Mouse (Mus musculus) yolk sac, embryonic 10.5 days (tissue): ENCODE results near the gene Hdac5.

Experiments
- DNase-seq: peaks from one replicate; pipeline ENCODE4 v3.0.0-alpha.2; 2017; ENCODE audit warnings: low spot score

The Hdac5 gene

GRCm38 (mm10) chr11:102236022-102236421 lies 6.1 kb upstream of the Hdac5 start:
- DNase-seq = no peak

DNA sequence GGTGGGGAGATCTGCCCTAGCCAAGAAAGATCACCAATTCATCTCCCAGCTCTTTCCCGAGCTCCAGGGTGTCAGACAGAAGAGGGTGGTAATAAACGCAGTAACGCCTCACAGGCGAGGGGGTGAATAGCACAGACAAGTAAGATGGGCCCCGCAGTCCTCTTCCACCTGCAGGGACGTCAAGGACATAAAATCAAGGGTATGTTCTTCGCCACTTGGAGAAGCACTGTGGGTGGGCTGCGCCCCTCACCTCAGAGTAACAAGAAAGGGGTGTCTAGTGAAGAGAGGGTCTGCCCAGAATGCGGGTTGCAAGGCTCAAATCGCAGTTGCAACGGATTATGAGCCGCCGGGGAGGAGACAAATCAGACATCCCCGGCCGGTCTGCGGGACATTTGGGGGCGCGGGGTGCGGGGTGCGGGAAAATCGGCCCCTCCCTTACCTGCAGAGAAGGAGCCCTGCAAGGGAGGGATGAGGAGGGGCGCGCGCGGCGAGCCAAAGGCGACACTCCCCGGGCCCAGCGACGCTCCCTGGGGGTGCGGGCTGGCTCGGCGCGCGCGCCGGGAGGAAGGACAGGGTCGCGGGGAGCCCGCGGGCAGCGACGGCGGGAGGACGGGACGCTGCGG lies 524 bp downstream of the Hdac5 start:
- DNase-seq = no peak

GRCm38 (mm10) chr11:102228646-102229268 lies 1.2 kb downstream of the Hdac5 start:
- DNase-seq = no peak

GRCm38 (mm10) chr11:102228191-102228545 lies 1.8 kb downstream of the Hdac5 start:
- DNase-seq = no peak

- DNase-seq = no peak
Measured at GRCm38 (mm10) chr11:102227270-102228190, 2.4 kb downstream of the Hdac5 start.

GRCm38 (mm10) chr11:102226067-102226978 lies 3.6 kb downstream of the Hdac5 start:
- DNase-seq = no peak

GRCm38 (mm10) chr11:102225221-102225620 lies 4.7 kb downstream of the Hdac5 start:
- DNase-seq = no peak

DNA sequence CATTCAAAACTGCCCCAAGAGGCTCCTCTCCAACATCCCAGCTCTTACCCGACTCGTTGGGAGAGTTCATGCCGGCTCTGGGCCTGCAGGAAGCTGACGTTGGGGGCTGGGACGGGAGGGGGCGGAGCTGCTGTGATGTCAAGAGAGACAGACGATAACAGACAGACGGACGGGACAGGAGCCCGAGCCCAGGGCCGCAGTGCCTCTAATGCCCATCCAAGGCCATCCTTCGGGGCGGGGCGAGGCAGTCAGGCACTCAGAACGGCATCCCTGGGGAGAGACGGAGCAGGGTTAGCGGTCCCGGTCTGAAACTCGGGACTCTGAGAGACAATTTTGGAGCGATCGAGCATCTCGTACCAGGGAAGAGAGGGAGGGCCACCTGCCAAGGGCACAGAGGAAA lies 5.3 kb downstream of the Hdac5 start:
- no peak for DNase-seq

GRCm38 (mm10) chr11:102223166-102223565 lies 6.8 kb downstream of the Hdac5 start:
- DNase-seq = peak; percentile 62

DNA sequence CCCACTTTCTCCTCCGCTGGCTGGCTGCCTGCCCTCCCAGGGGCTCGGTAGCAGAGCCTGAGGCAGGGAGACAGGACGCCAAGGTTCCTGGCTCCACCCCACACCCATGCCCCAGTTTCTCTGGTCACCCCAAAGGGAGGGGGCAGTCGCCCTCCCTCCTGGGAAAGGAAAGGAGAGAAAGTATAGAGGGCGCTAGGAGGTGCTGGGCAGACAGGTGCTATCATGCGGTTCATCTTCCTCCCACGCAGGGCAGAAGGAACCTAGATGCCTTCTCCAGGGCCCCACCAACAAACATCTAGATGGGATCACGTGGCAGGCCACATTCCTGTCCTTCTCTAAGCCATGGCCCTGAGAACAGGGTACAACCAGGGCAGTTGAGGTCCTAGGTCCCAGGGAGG lies 8.0 kb downstream of the Hdac5 start:
- no peak for DNase-seq

GRCm38 (mm10) chr11:102221243-102221953 lies 8.6 kb downstream of the Hdac5 start:
- no peak for DNase-seq

DNA sequence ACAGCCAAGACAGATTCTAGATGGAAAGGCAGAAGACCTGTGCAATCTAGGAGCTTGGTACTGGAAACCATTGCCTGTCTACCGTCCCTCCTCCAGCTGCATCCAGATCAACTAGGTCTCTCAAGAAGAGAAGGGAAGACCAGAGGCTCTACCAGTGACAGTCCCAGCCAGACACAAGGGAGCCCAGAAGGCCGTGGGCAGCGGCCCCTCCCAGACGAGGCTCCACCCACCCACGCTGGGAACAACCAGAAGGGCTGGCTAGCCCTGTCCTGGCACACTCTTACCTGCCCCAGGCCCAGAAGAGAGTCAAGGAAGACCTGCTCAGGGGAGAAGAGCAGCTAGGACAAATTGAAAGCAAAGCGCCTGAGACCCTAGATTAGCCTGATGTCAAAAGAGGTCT lies 9.5 kb downstream of the Hdac5 start:
- no peak for DNase-seq

- DNase-seq = no peak
Measured at GRCm38 (mm10) chr11:102219994-102220346, 10.0 kb downstream of the Hdac5 start.

DNA sequence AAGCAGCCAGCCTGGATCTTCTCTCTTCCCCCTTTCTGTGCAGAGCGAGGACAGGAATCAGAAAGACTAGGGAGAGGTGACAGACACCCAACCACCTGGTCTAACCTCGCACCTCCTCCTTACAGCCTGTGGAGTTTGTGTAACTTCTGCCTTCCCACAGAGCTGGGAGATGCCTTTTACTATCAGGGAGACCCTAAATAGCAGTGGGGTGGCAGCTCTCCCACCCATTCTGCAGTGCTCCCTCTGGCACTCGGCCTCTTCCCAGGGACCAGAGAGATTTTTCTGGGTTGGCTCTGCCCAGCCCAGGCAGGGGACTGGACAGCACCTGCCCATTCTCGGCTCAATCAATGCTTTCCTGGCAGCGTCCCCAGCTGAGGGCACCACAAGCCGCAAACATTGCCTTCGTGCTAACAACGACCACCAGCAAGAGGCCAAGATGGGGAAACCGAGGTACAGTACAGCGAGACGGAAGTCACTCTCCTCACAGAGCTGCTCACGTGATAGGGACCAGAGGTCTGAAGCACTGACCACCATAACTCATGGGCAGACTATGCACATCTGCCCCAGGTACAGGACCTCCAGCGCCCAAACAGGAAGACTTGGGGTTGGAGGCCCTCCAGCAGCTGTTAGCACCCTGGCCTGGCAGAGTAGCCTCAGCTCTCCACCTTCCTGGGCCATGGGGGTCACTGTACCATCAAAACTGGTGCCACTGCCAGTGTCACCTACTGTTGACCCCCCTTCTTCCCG lies 10.5 kb downstream of the Hdac5 start:
- no peak for DNase-seq

- DNase-seq = peak; percentile 92
Measured at GRCm38 (mm10) chr11:102218783-102219182, 11.2 kb downstream of the Hdac5 start.

- DNase-seq = no peak
Measured at GRCm38 (mm10) chr11:102217876-102218430, 12.0 kb downstream of the Hdac5 start.

- no peak for DNase-seq
Measured at GRCm38 (mm10) chr11:102217396-102217795, 12.6 kb downstream of the Hdac5 start.

GRCm38 (mm10) chr11:102216886-102217240 lies 13.1 kb downstream of the Hdac5 start:
- DNase-seq = no peak

DNA sequence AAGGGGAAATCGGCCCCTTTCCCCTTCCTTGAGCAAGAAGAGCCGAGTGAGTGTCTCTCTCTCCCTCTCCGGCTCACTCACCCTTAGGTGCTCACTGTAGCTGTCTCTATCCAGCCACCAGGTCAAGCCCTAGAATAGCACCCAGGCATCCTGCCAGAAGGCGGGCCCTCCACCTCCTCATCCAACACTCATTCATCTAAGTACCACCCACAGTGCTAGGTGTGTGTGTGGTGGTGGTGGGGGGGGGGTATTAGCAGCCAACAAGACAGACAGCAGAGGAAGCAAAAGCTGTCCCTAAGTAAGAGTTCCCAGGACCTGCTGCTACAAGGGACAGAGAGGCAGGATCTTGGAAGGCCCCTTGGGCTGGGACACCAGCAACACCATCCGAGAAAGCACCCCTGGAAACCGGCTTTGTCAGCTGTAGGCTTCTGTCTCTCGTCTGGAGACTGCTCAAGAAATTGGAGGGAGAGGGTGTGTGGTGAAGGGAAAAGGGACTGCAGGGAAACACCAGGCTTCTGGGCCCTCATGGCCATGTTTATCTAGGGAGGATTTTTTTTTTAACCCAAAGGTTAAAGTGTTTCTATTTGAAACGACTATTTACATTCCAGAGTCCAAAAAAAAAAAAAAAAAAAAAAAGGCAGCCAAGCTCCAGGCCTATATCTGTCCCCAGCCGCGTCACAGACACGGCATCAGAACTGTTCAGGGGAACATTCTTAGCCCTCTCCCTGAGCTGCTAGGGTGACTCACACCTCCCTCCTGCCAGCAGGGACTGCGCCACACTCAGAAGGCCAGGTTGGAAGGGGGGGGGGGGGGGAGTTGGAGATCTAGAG lies 13.7 kb downstream of the Hdac5 start:
- peak; percentile 69 for DNase-seq

DNA sequence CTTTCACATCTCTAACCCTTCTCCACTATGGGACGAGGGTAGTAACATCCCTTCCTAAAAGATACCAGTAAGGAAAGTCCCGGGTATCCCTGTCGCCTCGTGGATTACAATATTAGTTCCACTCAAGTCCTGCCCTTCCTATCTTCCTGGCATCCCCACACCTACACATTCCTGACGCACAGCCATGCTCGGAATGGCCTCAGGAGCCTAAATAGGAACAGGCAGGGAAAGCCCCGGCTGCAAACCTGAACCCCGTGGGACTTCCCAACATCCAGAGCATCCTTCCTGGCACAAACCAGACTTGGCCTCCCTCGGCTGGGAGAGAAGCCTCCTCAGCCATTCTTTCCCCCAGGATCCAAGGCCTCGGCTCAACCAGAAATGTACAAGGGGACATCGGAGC lies 14.5 kb downstream of the Hdac5 start:
- no peak for DNase-seq
